Mouse (Mus musculus) splenic B cell, adult 2 months (primary cell): ENCODE data around the gene Obsl1.

Source experiments
- DNase-seq: peaks from one replicate; pipeline ENCODE4 v3.0.0-alpha.2; 2011; ENCODE audit warnings: low read depth, low spot score
- H3K27me3 ChIP-seq: 2 replicates; pipeline ENCODE4 v1.6.1; 2012; ENCODE audit warnings: mild to moderate bottlenecking, low read length, moderate library complexity, mixed read lengths; ENCODE audit not compliant: control insufficient read depth, poor library complexity, insufficient read depth, severe bottlenecking
- H3K36me3 ChIP-seq: 2 replicates; pipeline ENCODE4 v1.6.1; 2012; ENCODE audit warnings: mild to moderate bottlenecking, low read length, moderate library complexity, mixed read lengths; ENCODE audit not compliant: control insufficient read depth, poor library complexity, insufficient read depth, severe bottlenecking

The Obsl1 gene

GRCm38 (mm10) chr1:75486561-75486960 is 19.7 kb downstream of the Obsl1 start:
- Histone ChIP-seq H3K27me3 (no peaks in the 10 kb centered on the region), H3K36me3 (no peaks in the 10 kb centered on the region)
- DNase-seq, result peak; percentile 16

- Histone ChIP-seq H3K27me3 (no peaks in the 10 kb centered on the region), H3K36me3 (0 out of 2 replicates have a peak, but pooled peaks cover 2% of the 10 kb centered on the region)
- no peak for DNase-seq
Observed at GRCm38 (mm10) chr1:75480735-75481134, 25.5 kb downstream of the Obsl1 start.

GRCm38 (mm10) chr1:75480036-75480435 is 26.2 kb downstream of the Obsl1 start:
- Histone ChIP-seq H3K36me3 (0 out of 2 replicates have a peak, but pooled peaks cover 2% of the 10 kb centered on the region), H3K27me3 (no peaks in the 10 kb centered on the region)
- DNase-seq, result no peak

GRCm38 (mm10) chr1:75479635-75479989 is 26.6 kb downstream of the Obsl1 start:
- no peak for DNase-seq
- Histone ChIP-seq H3K27me3 (no peaks in the 10 kb centered on the region), H3K36me3 (0 out of 2 replicates have a peak, but pooled peaks cover 2% of the 10 kb centered on the region)

GRCm38 (mm10) chr1:75478916-75479634 is 27.2 kb downstream of the Obsl1 start, which contains the start of the genes Chpf and Tmem198:
TSS of gene Chpf (minus strand) at chr1:75479307.
TSS of gene Tmem198 (plus strand) at chr1:75479532.
- Histone ChIP-seq H3K36me3 (0 out of 2 replicates have a peak, but pooled peaks cover 2% of the 10 kb centered on the region), H3K27me3 (no peaks in the 10 kb centered on the region)
- peak; percentile 96 for DNase-seq

GRCm38 (mm10) chr1:75478497-75478896 is 27.8 kb downstream of the Obsl1 start:
- Histone ChIP-seq H3K27me3 (no peaks in the 10 kb centered on the region), H3K36me3 (0 out of 2 replicates have a peak, but pooled peaks cover 2% of the 10 kb centered on the region)
- peak; percentile 59 for DNase-seq

- no peaks in the 10 kb centered on the region for H3K27me3 ChIP-seq
- H3K36me3 ChIP-seq, result 0 out of 2 replicates have a peak, but pooled peaks cover 2% of the 10 kb centered on the region
- DNase-seq, result peak; percentile 33
Observed at GRCm38 (mm10) chr1:75477966-75478290, 28.3 kb downstream of the Obsl1 start.

GRCm38 (mm10) chr1:75477264-75477965 is 28.8 kb downstream of the Obsl1 start:
- peak; percentile 88 for DNase-seq
- 0 out of 2 replicates have a peak, but pooled peaks cover 2% of the 10 kb centered on the region for H3K36me3 ChIP-seq
- no peaks in the 10 kb centered on the region for H3K27me3 ChIP-seq

- no peak for DNase-seq
- no peaks in the 10 kb centered on the region for H3K27me3 ChIP-seq
- 0 out of 2 replicates have a peak, but pooled peaks cover 2% of the 10 kb centered on the region for H3K36me3 ChIP-seq
Observed at GRCm38 (mm10) chr1:75476441-75476840, 29.8 kb downstream of the Obsl1 start.

- no peak for DNase-seq
- H3K27me3 ChIP-seq, result no peaks in the 10 kb centered on the region
- no peaks in the 10 kb centered on the region for H3K36me3 ChIP-seq
Observed at GRCm38 (mm10) chr1:75469287-75469825, 36.9 kb downstream of the Obsl1 start.

- H3K36me3 ChIP-seq, result no peaks in the 10 kb centered on the region
- DNase-seq, result peak; percentile 79
Observed at GRCm38 (mm10) chr1:75467215-75467927, 38.9 kb downstream of the Obsl1 start.

GRCm38 (mm10) chr1:75463652-75464204 is 42.5 kb downstream of the Obsl1 start:
- no peaks in the 10 kb centered on the region for H3K36me3 ChIP-seq
- no peak for DNase-seq
- H3K27me3 ChIP-seq, result no peaks in the 10 kb centered on the region

More at GRCm38 (mm10) chr1:75467215-75467927, 38.9 kb downstream of the Obsl1 start:
- H3K27me3 ChIP-seq, result no peaks in the 10 kb centered on the region

GRCm38 (mm10) chr1:75462636-75463035 is 43.6 kb downstream of the Obsl1 start:
- Histone ChIP-seq H3K36me3 (no peaks in the 10 kb centered on the region), H3K27me3 (0 out of 2 replicates have a peak, but pooled peaks cover under 1% of the 10 kb centered on the region)
- no peak for DNase-seq

GRCm38 (mm10) chr1:75460297-75460696 is 46.0 kb downstream of the Obsl1 start:
- no peak for DNase-seq
- Histone ChIP-seq H3K36me3 (no peaks in the 10 kb centered on the region), H3K27me3 (peaks cover 3% of the 10 kb centered on the region; the same call in 1 of the 2 replicates)
